Mouse (Mus musculus) gastrocnemius, postnatal 25 days (tissue): ENCODE results near the gene Gm45618. TPM values are rescaled to one million over a fixed set of nuclear protein-coding genes. Genes with fewer than 3 reads are reported as not detected.
A peak's percentile ranks its signal among the peaks of the same experiment; 100 is the strongest.
"Not testable (repeated sequence)": the region's sequence is repeated elsewhere in the genome, so short reads cannot be mapped to it uniquely, and the experiment has no call there.

Experiments
- DNase-seq: peaks from one replicate; pipeline ENCODE4 v3.0.0; 2022
- long read RNA-seq, 2 experiments: library from polyadenylated mRNA; stranded (forward); transcript quantifications; one replicate each; pipeline ENCODE4 v2.0.0; 2021
- total RNA-seq, 2 experiments: library from RNA; stranded (reverse); gene quantifications; 1 replicate in 1 of 2; 2 replicates in 1 of 2; pipeline ENCODE4 v1.2.3; 2021

Gm45618 gene
- total RNA-seq: not detected
- long read RNA-seq, experiment 1: 0 reads
- long read RNA-seq, experiment 2: 0 reads

- not testable (repeated sequence) for DNase-seq
Measured at GRCm38 (mm10) chr7:142120629-142121028, at the start of gene Gm45618. Gm45618 (minus strand) TSS chr7:142120729.

GRCm38 (mm10) chr7:142169836-142170235 lies 49.3 kb upstream of the Gm45618 start:
- DNase-seq: no peak

GRCm38 (mm10) chr7:142165639-142166038 lies 45.1 kb upstream of the Gm45618 start, which contains the start of gene Gm4553:
Gm4553 (minus strand) TSS chr7:142165739.
- DNase-seq: not testable (repeated sequence)

GRCm38 (mm10) chr7:142159366-142159765 lies 38.8 kb upstream of the Gm45618 start:
- no peak for DNase-seq

GRCm38 (mm10) chr7:142157013-142157412 lies 36.5 kb upstream of the Gm45618 start, which contains the start of gene Gm29735:
Gm29735 (minus strand) TSS chr7:142157113.
- not testable (repeated sequence) for DNase-seq

GRCm38 (mm10) chr7:142155308-142155707 lies 34.8 kb upstream of the Gm45618 start:
- DNase-seq: no peak

GRCm38 (mm10) chr7:142152191-142152590 lies 31.7 kb upstream of the Gm45618 start:
- no peak for DNase-seq

- no peak for DNase-seq
Measured at GRCm38 (mm10) chr7:142148633-142149032, 28.1 kb upstream of the Gm45618 start.

- no peak for DNase-seq
Measured at GRCm38 (mm10) chr7:142146033-142146432, 25.5 kb upstream of the Gm45618 start.

GRCm38 (mm10) chr7:142145413-142145940 lies 24.9 kb upstream of the Gm45618 start:
- DNase-seq: no peak

- DNase-seq: no peak
Measured at GRCm38 (mm10) chr7:142144507-142144906, 24.0 kb upstream of the Gm45618 start, which contains the start of gene Gm45337. Gm45337 (minus strand) TSS chr7:142144607.

GRCm38 (mm10) chr7:142143506-142144010 lies 23.0 kb upstream of the Gm45618 start:
- DNase-seq: not testable (repeated sequence)

- DNase-seq: no peak
Measured at GRCm38 (mm10) chr7:142140696-142141095, 20.2 kb upstream of the Gm45618 start.

- DNase-seq: not testable (repeated sequence)
Measured at GRCm38 (mm10) chr7:142135934-142136333, 15.4 kb upstream of the Gm45618 start, which contains the start of gene Gm39115. Gm39115 (minus strand) TSS chr7:142136034.

- DNase-seq: no peak
Measured at GRCm38 (mm10) chr7:142134206-142134995, 13.9 kb upstream of the Gm45618 start.

- DNase-seq: no peak
Measured at GRCm38 (mm10) chr7:142128843-142129242, 8.3 kb upstream of the Gm45618 start.

GRCm38 (mm10) chr7:142119632-142120031 lies 897 bp downstream of the Gm45618 start:
- DNase-seq: no peak

- DNase-seq: no peak
Measured at GRCm38 (mm10) chr7:142104747-142105146, 15.8 kb downstream of the Gm45618 start.

- peak; percentile 70 for DNase-seq
Measured at GRCm38 (mm10) chr7:142097776-142098175, 22.8 kb downstream of the Gm45618 start.

GRCm38 (mm10) chr7:142096701-142097100 lies 23.8 kb downstream of the Gm45618 start:
- no peak for DNase-seq

GRCm38 (mm10) chr7:142095183-142095931 lies 25.2 kb downstream of the Gm45618 start, which contains the start of gene Dusp8:
Dusp8 (minus strand) TSS chr7:142095843.
- peak; percentile 89 for DNase-seq
